Mouse (Mus musculus) ES-Bruce4 (cell line): ENCODE data around the gene Iqcd. TPM values are rescaled to one million over a fixed set of nuclear protein-coding genes. Genes with fewer than 3 reads are reported as not detected.

Experiments used
- H3K27ac ChIP-seq: 2 replicates; pipeline ENCODE4 v1.5.1; 2012; ENCODE audit warnings: low read length, inconsistent platforms; ENCODE audit not compliant: insufficient read depth
- H3K27me3 ChIP-seq: 2 replicates; pipeline ENCODE4 v1.6.1; 2012; ENCODE audit warnings: mild to moderate bottlenecking, low read length, inconsistent platforms; ENCODE audit not compliant: control insufficient read depth, poor library complexity, insufficient read depth, severe bottlenecking
- H3K36me3 ChIP-seq: 2 replicates; pipeline ENCODE4 v1.6.1; 2012; ENCODE audit warnings: inconsistent platforms, mild to moderate bottlenecking, low read length, moderate library complexity; ENCODE audit not compliant: control insufficient read depth, poor library complexity, insufficient read depth, severe bottlenecking
- H3K4me1 ChIP-seq: one replicate; pipeline ENCODE4 v1.8.1; 2011; ENCODE audit warnings: low read length; ENCODE audit not compliant: control insufficient read depth, insufficient read depth
- H3K4me3 ChIP-seq: 2 replicates; pipeline ENCODE4 v1.5.1; 2011; ENCODE audit warnings: low read depth, mild to moderate bottlenecking, low read length
- H3K9ac ChIP-seq: 2 replicates; pipeline ENCODE4 v1.6.1; 2012; ENCODE audit warnings: low read depth, mild to moderate bottlenecking, inconsistent platforms; ENCODE audit not compliant: poor library complexity, severe bottlenecking
- H3K9me3 ChIP-seq: replicated peaks from 2 replicates; pipeline ENCODE4 v1.6.1; 2012; ENCODE audit warnings: mild to moderate bottlenecking, low read length, inconsistent platforms; ENCODE audit not compliant: control insufficient read depth, poor library complexity, insufficient read depth, severe bottlenecking
- CTCF ChIP-seq: IDR thresholded peaks from one replicate; pipeline ENCODE4 v1.8.1; 2011; ENCODE audit warnings: low read depth, low read length
- EP300 ChIP-seq: IDR thresholded peaks from 2 replicates; pipeline ENCODE4 v1.6.1; 2011; ENCODE audit warnings: low read depth, low read length; ENCODE audit not compliant: insufficient read depth
- POLR2A ChIP-seq: IDR thresholded peaks from one replicate; pipeline ENCODE4 v1.8.1; 2011; ENCODE audit warnings: low read length; ENCODE audit not compliant: insufficient read depth
- polyA plus RNA-seq: library from polyadenylated mRNA; stranded (reverse); fragments of >200 nt; gene quantifications from 2 replicates; pipeline ENCODE4 v1.2.4, GENCODE M21; 2011; ENCODE audit warnings: low read depth; ENCODE audit not compliant: missing spikeins, insufficient read depth, insufficient read length

Iqcd gene
- polyA plus RNA-seq, 1 experiment, result 0.37 TPM

DNA sequence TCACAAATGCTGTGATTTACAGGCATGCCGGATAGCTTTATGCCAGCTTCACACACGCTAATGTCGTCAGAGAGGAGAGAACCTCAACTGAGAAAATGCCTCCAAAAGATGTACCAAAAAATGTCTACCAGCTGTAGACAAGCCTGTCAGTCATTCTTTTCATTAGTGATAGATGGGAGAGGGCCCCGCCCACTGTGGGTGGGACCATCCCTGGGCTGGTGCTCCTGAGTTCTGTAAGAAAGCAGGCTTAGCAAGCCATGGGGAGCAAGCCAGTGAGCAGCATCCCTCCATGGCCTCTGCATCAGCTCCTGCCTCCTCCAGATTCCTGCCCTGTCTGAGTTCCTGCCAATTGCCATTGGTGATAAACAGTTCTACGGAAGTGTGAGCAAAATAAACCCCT is 46.8 kb downstream of the Iqcd start:
- Histone ChIP-seq H3K36me3 (no peaks in the 10 kb centered on the region), H3K27me3 (no peaks in the 10 kb centered on the region), H3K9ac (no peak overlapping the region), H3K4me1 (no peaks in the 10 kb centered on the region), H3K9me3 (no peaks in the 10 kb centered on the region), H3K4me3 (no peak overlapping the region), H3K27ac (no peak overlapping the region)
- TF ChIP-seq POLR2A (no peak), EP300 (no peak), CTCF (no peak)

DNA sequence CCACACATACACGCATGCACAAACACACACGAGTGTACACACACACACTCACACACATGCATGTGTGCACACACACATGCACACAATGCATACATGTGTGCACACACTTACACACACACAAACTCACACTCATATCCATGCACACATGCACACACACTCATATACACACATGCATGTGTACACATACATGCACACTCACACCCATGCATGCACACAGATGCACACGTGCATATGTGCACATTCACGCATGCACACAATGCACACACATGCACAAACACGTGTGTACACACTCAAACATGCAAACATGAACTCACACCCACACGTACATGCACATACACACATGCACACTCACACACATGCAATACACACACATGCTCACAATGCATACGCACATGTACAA is 51.3 kb downstream of the Iqcd start:
- TF ChIP-seq POLR2A, result no peak
- no peak for TF ChIP-seq EP300
- no peak for TF ChIP-seq CTCF
- Histone ChIP-seq H3K36me3 (no peaks in the 10 kb centered on the region), H3K9me3 (no peaks in the 10 kb centered on the region), H3K27ac (no peak overlapping the region), H3K4me1 (no peaks in the 10 kb centered on the region), H3K4me3 (no peak overlapping the region), H3K27me3 (no peaks in the 10 kb centered on the region), H3K9ac (no peak overlapping the region)

GRCm38 (mm10) chr5:120643365-120644085 is 54.7 kb downstream of the Iqcd start:
- TF ChIP-seq CTCF (no peak), POLR2A (no peak), EP300 (no peak)
- H3K4me1 ChIP-seq, result no peaks in the 10 kb centered on the region
- H3K27me3 ChIP-seq, result no peaks in the 10 kb centered on the region
- no peak overlapping the region for H3K4me3 ChIP-seq
- no peaks in the 10 kb centered on the region for H3K9me3 ChIP-seq
- H3K27ac ChIP-seq, result no peak overlapping the region
- H3K36me3 ChIP-seq, result no peaks in the 10 kb centered on the region
- H3K9ac ChIP-seq, result no peak overlapping the region

- TF ChIP-seq EP300, result no peak
- Histone ChIP-seq H3K27me3 (no peaks in the 10 kb centered on the region), H3K36me3 (no peaks in the 10 kb centered on the region), H3K9ac (no peak overlapping the region), H3K9me3 (no peaks in the 10 kb centered on the region), H3K27ac (no peak overlapping the region), H3K4me3 (no peak overlapping the region), H3K4me1 (no peaks in the 10 kb centered on the region)
These were observed 55.4 kb downstream of the Iqcd start for GRCm38 (mm10) chr5:120644227-120644626.

DNA sequence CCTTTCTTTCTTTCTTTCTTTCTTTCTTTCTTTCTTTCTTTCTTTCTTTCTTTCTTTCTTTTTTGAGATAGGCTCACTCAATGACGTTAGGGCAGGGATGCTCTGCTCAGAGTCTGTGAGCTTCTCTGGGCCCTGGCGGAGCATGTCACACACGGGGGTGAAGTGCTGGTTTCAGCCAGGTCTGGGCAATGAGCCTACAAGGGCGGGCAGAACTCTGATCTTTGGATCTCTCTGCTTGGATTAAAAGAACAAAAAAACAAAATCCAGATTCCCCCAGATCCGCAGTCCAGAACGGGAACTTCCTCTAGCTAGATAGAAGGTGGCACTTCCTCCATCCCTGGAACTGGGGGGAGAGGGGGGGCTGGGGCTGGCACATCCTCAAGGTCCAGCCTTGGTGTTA is 57.0 kb downstream of the Iqcd start:
- Histone ChIP-seq H3K36me3 (no peaks in the 10 kb centered on the region), H3K4me1 (no peaks in the 10 kb centered on the region), H3K9ac (no peak overlapping the region), H3K27ac (no peak overlapping the region), H3K9me3 (no peaks in the 10 kb centered on the region), H3K4me3 (no peak overlapping the region), H3K27me3 (no peaks in the 10 kb centered on the region)
- TF ChIP-seq POLR2A (no peak), CTCF (no peak)

GRCm38 (mm10) chr5:120647361-120647760 is 58.5 kb downstream of the Iqcd start:
- Histone ChIP-seq H3K9ac (no peak overlapping the region), H3K9me3 (no peaks in the 10 kb centered on the region), H3K27me3 (no peaks in the 10 kb centered on the region), H3K4me3 (no peak overlapping the region), H3K4me1 (no peaks in the 10 kb centered on the region), H3K36me3 (no peaks in the 10 kb centered on the region), H3K27ac (no peak overlapping the region)
- TF ChIP-seq EP300 (no peak), POLR2A (no peak), CTCF (no peak)
